Mouse (Mus musculus): ENCODE results near the gene Filip1. TPM values are rescaled to one million over a fixed set of nuclear protein-coding genes. Genes with fewer than 3 reads are reported as not detected.

The Filip1 gene
- polyA plus RNA-seq, 1 experiment, result 3.3 TPM

GRCm38 (mm10) chr9:79965003-79965402, 47.6 kb downstream of the Filip1 start:
- DNase-seq (ENCODE audit: low read depth), result no peak
- no peak for TF ChIP-seq CTCF (IDR thresholded peaks at IDR 0.05; ENCODE audit: borderline replicate concordance, extremely low read depth, insufficient read depth, insufficient read length)
- no peak for TF ChIP-seq POLR2A (IDR thresholded peaks at IDR 0.05; ENCODE audit: borderline replicate concordance, extremely low read depth, insufficient read depth, insufficient read length, poor library complexity, severe bottlenecking)

GRCm38 (mm10) chr9:79961630-79962285, 50.9 kb downstream of the Filip1 start:
- peak; percentile 68 for DNase-seq (ENCODE audit: low read depth)
- TF ChIP-seq POLR2A (IDR thresholded peaks at IDR 0.05; ENCODE audit: borderline replicate concordance, extremely low read depth, insufficient read depth, insufficient read length, poor library complexity, severe bottlenecking) (no peak), CTCF (IDR thresholded peaks at IDR 0.05; ENCODE audit: borderline replicate concordance, extremely low read depth, insufficient read depth, insufficient read length) (no peak)

GRCm38 (mm10) chr9:79960453-79960852, 52.2 kb downstream of the Filip1 start:
- TF ChIP-seq CTCF (IDR thresholded peaks at IDR 0.05; ENCODE audit: borderline replicate concordance, extremely low read depth, insufficient read depth, insufficient read length) (no peak), POLR2A (IDR thresholded peaks at IDR 0.05; ENCODE audit: borderline replicate concordance, extremely low read depth, insufficient read depth, insufficient read length, poor library complexity, severe bottlenecking) (no peak)
- DNase-seq (ENCODE audit: low read depth), result no peak

- no peak for TF ChIP-seq CTCF (IDR thresholded peaks at IDR 0.05; ENCODE audit: borderline replicate concordance, extremely low read depth, insufficient read depth, insufficient read length)
- TF ChIP-seq POLR2A (IDR thresholded peaks at IDR 0.05; ENCODE audit: borderline replicate concordance, extremely low read depth, insufficient read depth, insufficient read length, poor library complexity, severe bottlenecking), result no peak
- DNase-seq (ENCODE audit: low read depth), result no peak
Measured at GRCm38 (mm10) chr9:79958395-79958794, 54.3 kb downstream of the Filip1 start.

GRCm38 (mm10) chr9:79954944-79955343, 57.7 kb downstream of the Filip1 start:
- TF ChIP-seq CTCF (IDR thresholded peaks at IDR 0.05; ENCODE audit: borderline replicate concordance, extremely low read depth, insufficient read depth, insufficient read length) (no peak), POLR2A (IDR thresholded peaks at IDR 0.05; ENCODE audit: borderline replicate concordance, extremely low read depth, insufficient read depth, insufficient read length, poor library complexity, severe bottlenecking) (no peak)
- no peak for DNase-seq (ENCODE audit: low read depth)

- TF ChIP-seq CTCF (IDR thresholded peaks at IDR 0.05; ENCODE audit: borderline replicate concordance, extremely low read depth, insufficient read depth, insufficient read length) (no peak), POLR2A (IDR thresholded peaks at IDR 0.05; ENCODE audit: borderline replicate concordance, extremely low read depth, insufficient read depth, insufficient read length, poor library complexity, severe bottlenecking) (no peak)
- no peak for DNase-seq (ENCODE audit: low read depth)
Measured at GRCm38 (mm10) chr9:79951984-79952383, 60.7 kb downstream of the Filip1 start.

GRCm38 (mm10) chr9:79951339-79951738, 61.3 kb downstream of the Filip1 start:
- no peak for TF ChIP-seq POLR2A (IDR thresholded peaks at IDR 0.05; ENCODE audit: borderline replicate concordance, extremely low read depth, insufficient read depth, insufficient read length, poor library complexity, severe bottlenecking)
- no peak for TF ChIP-seq CTCF (IDR thresholded peaks at IDR 0.05; ENCODE audit: borderline replicate concordance, extremely low read depth, insufficient read depth, insufficient read length)
- no peak for DNase-seq (ENCODE audit: low read depth)

GRCm38 (mm10) chr9:79950666-79951065, 62.0 kb downstream of the Filip1 start:
- no peak for DNase-seq (ENCODE audit: low read depth)
- TF ChIP-seq CTCF (IDR thresholded peaks at IDR 0.05; ENCODE audit: borderline replicate concordance, extremely low read depth, insufficient read depth, insufficient read length) (no peak), POLR2A (IDR thresholded peaks at IDR 0.05; ENCODE audit: borderline replicate concordance, extremely low read depth, insufficient read depth, insufficient read length, poor library complexity, severe bottlenecking) (no peak)

- TF ChIP-seq POLR2A (IDR thresholded peaks at IDR 0.05; ENCODE audit: borderline replicate concordance, extremely low read depth, insufficient read depth, insufficient read length, poor library complexity, severe bottlenecking), result no peak
- TF ChIP-seq CTCF (IDR thresholded peaks at IDR 0.05; ENCODE audit: borderline replicate concordance, extremely low read depth, insufficient read depth, insufficient read length), result no peak
- DNase-seq (ENCODE audit: low read depth), result no peak
Measured at GRCm38 (mm10) chr9:79950038-79950437, 62.6 kb downstream of the Filip1 start.

GRCm38 (mm10) chr9:79948376-79948775, 64.3 kb downstream of the Filip1 start:
- DNase-seq (ENCODE audit: low read depth), result no peak
- TF ChIP-seq CTCF (IDR thresholded peaks at IDR 0.05; ENCODE audit: borderline replicate concordance, extremely low read depth, insufficient read depth, insufficient read length), result no peak
- no peak for TF ChIP-seq POLR2A (IDR thresholded peaks at IDR 0.05; ENCODE audit: borderline replicate concordance, extremely low read depth, insufficient read depth, insufficient read length, poor library complexity, severe bottlenecking)

GRCm38 (mm10) chr9:79947973-79948372, 64.7 kb downstream of the Filip1 start:
- DNase-seq (ENCODE audit: low read depth), result no peak
- TF ChIP-seq POLR2A (IDR thresholded peaks at IDR 0.05; ENCODE audit: borderline replicate concordance, extremely low read depth, insufficient read depth, insufficient read length, poor library complexity, severe bottlenecking) (no peak), CTCF (IDR thresholded peaks at IDR 0.05; ENCODE audit: borderline replicate concordance, extremely low read depth, insufficient read depth, insufficient read length) (no peak)

GRCm38 (mm10) chr9:79947414-79947813, 65.2 kb downstream of the Filip1 start:
- TF ChIP-seq POLR2A (IDR thresholded peaks at IDR 0.05; ENCODE audit: borderline replicate concordance, extremely low read depth, insufficient read depth, insufficient read length, poor library complexity, severe bottlenecking) (no peak), CTCF (IDR thresholded peaks at IDR 0.05; ENCODE audit: borderline replicate concordance, extremely low read depth, insufficient read depth, insufficient read length) (no peak)
- DNase-seq (ENCODE audit: low read depth), result no peak

Data from brain, embryonic 14.5 days (tissue).